Mouse (Mus musculus) ES-CJ7 (cell line): ENCODE results near the gene Olfr913.
A peak's percentile ranks its signal among the peaks of the same experiment; 100 is the strongest.

ENCODE experiments used
- DNase-seq: peaks from one replicate; pipeline ENCODE4 v3.0.0; 2011; ENCODE audit warnings: low read depth, low spot score

Gene Olfr913

GRCm38 (mm10) chr9:38592459-38592858 is at the start of gene Olfr913:
Gene Olfr913 (plus strand): TSS chr9:38592759.
- DNase-seq: no peak

- no peak for DNase-seq
These were observed 12.7 kb upstream of the Olfr913 start, which contains the start of gene Olfr912 for GRCm38 (mm10) chr9:38579878-38580277. Gene Olfr912 (plus strand): TSS chr9:38580178.

- peak; percentile 67 for DNase-seq
These were observed 1.5 kb upstream of the Olfr913 start for GRCm38 (mm10) chr9:38591056-38591455.

GRCm38 (mm10) chr9:38604802-38605201 is 12.2 kb downstream of the Olfr913 start, which contains the start of gene Olfr914:
Gene Olfr914 (plus strand): TSS chr9:38605102.
- no peak for DNase-seq

GRCm38 (mm10) chr9:38632406-38632805 is 39.8 kb downstream of the Olfr913 start:
- peak; percentile 56 for DNase-seq
